Mouse (Mus musculus): ENCODE measurements around the gene Ccdc92.

DNA sequence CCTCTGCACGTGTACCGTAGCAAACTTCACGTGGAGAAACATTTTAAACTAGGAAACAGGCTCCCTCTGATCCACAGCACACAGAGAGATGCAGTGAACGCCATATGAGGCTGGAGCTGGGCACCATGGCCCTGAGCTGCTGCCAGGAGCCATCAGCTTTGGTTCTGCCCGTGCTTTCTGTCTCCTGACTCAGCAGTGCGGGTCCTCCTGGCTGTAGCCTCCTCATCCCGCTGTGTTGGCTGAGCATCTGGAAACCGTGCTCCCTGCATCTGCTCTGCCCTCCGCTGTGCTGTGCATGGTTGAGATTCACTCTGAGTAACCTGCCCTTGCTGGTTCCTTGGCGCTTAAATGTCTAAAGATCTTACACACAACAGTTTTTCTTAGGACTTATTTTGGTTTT is 40.0 kb upstream of the Ccdc92 start:
- TF ChIP-seq CTCF (conservative IDR thresholded peaks at IDR 0.05; ENCODE audit: insufficient read depth, insufficient read length, low read depth, low read length) (no peak), POLR2A (IDR thresholded peaks at IDR 0.05; ENCODE audit: low read depth, low read length) (no peak)
